Mouse (Mus musculus) spleen, adult 12 weeks (tissue): ENCODE measurements around the gene Olfr870.
"Not testable (repeated sequence)": the region's sequence is repeated elsewhere in the genome, so short reads cannot be mapped to it uniquely, and the experiment has no call there.

ENCODE experiments used
- DNase-seq: peaks from one replicate; pipeline ENCODE4 v3.0.0; 2022; ENCODE audit warnings: low spot score

Olfr870 gene

DNA sequence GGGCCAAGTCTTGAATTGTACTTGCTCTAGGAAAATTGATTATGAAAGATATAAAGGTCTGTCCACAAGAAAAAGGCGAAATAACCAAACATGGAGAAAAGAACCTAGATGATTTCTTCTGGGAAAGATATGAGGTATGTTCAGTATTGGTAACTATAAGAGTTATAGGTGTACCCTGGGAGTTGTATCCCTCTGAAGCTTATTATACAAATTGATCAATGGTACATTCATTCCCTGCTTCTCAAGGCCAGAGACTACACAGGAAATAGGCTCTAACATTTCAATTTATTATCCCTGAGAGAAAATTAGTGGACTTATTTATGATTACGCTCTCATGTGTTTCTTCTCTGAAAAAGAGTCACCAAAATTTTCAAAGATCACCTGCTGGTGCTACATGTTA lies at the start of gene Olfr870:
Gene Olfr870 (minus strand): TSS at position 101 of the 400 bp plus-strand sequence.
- no peak for DNase-seq

DNA sequence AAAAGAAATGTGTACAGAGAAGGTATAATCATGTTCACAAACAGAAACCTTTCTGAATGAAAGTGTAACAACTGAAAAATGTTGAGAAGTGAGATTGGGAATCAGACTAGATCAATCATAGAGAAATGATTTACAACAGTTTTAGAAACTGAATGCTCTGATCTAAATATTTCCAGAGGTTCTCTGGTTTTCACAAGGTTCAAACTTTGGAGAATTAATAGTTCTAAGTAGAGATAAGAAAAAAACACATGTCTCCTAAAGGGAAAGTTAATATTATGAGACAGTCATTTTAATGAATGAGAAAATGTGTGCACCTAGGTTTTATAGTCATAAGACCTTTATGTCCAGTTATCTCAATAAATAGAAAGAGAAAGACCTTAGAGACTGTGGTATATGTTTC lies 38.0 kb upstream of the Olfr870 start, which contains the start of gene Olfr871:
Gene Olfr871 (plus strand): TSS at position 301 of the 400 bp plus-strand sequence.
- DNase-seq: no peak

DNA sequence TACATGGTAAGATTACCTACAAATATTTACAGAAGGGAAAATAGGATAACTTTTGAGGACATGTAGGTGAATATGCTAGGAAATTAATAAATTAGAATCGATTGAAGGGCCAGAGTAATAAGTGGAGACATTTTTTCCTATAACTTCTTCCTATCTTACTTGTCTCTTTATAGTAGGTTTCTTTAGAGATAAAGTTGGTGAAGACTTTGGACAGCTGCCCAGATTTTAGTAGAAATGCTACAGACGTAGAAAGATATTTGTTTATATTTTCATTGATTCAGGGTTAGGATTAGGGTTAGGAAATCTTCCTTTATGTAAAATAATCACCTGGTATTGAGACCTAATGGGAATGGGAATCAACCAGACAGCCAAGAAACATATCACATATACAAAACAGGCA lies 37.6 kb upstream of the Olfr870 start:
- no peak for DNase-seq

DNA sequence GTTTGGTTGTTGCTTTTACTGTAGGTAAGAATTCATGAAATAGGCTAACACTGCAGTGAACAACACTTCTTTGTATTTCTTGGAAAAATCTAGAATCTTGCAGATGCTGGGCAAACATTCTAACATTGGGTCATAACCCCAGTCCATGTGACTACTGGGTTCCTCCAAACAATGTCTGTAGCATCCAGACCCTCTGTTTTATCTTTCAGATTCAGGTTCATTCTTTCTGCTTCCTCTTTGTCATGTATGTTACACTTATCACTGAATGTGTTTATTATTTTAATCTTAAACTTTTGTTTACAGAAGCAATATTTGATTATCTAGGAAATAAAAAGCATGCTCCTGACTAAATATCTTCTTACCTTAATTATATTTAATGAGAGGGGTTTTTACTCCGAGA lies 37.0 kb upstream of the Olfr870 start:
- no peak for DNase-seq

DNA sequence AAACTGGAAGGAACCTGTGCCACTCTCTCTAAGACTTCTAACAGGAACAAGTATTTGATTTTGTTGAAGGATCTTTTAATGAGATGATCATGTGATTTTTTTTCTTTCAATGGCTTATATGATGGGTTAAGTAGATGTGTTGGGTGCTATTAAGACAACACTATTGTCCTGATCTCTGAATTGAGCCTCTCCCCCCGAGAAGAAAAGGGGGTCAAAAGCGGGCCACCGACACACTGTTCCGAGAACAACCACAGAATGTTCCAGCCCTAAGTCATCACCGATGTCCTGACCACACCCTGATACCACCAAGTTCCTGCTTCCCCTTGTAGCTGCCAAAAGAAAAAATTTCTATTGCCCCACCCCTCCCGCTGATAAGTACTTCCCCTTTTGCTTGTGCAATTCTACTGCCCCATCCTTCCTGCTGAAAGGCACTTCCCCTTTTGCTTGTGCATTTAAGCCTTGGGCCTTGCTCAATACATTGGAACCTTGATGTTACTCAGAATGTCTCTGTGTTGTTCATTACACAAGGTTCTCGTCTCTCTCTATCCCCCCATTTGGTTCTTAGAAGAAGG lies 29.6 kb upstream of the Olfr870 start:
- not testable (repeated sequence) for DNase-seq

DNA sequence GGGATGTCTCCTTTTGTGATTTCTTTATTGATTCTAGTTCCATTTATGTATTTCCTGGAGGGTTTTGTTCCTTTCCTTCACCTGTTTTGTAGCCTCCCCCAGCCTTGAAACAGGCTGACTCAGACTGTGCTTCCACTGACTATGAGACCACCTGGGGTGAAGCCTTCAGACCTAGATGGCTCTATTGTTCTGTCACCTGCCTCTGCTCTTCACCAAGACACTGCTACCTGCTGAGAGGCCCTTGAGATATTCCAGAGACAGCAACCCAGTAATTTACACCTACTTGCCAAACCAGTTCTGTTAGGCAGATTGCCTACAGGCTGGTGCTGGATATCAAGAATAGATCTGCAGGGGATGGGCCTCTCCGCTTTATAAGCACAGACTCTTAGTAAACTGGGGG lies 28.3 kb upstream of the Olfr870 start:
- no peak for DNase-seq

DNA sequence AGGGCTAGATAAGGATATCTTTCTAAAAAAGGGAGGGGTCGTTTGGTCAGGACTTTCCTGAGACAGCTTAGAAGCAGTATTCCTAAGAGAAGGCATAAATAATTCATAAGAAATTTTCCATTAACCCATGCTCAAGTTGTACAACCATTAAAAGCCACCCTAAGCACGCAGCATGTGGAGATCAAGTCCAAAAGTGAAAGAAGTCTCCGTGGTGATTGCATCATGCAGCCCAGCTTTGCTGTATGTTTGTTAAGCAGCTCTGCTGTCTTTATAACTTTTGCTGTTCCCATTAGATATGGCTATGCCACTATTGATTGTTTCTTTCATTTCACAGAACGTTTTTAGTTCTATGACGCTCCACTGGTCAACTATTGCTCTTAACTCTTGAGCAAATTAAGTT lies 5.6 kb upstream of the Olfr870 start:
- no peak for DNase-seq

DNA sequence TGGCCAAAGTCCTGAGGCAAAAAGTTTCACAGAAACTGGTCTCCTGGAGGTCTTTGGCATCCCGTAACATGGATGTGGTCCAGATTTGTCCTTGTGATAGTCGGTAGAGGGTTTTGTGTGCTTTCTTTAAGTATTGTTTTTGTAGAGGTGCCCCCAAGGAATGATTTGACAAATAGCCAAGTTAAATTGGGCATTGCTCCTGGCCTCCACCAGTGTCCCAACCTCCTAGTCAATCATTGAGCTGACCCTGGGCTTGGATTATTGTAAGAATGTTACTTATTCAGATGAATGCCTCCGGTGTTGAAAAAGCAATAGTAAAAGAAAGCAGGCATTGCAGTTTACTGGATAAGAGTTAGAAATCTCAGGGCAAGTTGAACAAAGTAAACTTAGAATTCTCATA lies 24.2 kb downstream of the Olfr870 start:
- DNase-seq: no peak

DNA sequence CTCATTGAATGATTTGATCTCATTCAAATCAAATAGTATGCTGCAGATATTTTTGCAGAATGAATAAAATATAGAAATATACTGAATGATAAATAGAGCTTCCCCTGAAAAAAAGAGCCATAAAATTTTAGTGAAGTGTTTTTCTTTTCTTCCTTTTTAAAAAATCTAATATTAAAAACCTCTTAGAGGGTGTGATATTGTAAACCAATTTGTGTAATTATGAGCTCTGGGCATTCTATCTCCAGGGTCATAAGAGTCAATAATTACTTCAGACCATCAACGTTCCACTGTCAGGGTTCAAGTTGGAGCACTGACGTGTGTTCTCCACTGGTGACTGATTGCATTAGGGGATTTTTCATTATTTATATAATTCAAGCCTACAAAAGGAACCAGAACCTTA lies 45.1 kb downstream of the Olfr870 start, which contains the start of gene Olfr869:
Gene Olfr869 (plus strand): TSS at position 301 of the 400 bp plus-strand sequence.
- no peak for DNase-seq
